Mouse (Mus musculus): ENCODE data around the gene Gtse1. TPM values are rescaled to one million over a fixed set of nuclear protein-coding genes. Genes with fewer than 3 reads are reported as not detected.

Gtse1 gene
- polyA plus RNA-seq, 1 experiment from 2014 or later: 18.9 TPM

GRCm38 (mm10) chr15:85889235-85889634 is 29.7 kb downstream of the Gtse1 start:
- ATAC-seq (ENCODE audit: low read depth): no peak
- no peak for DNase-seq (ENCODE audit: low spot score)
- peaks cover 75% of the 10 kb centered on the region for H3K36me3 ChIP-seq (ENCODE audit: control insufficient read depth, insufficient read depth, low read length)
- no peaks in the 10 kb centered on the region for H3K4me1 ChIP-seq (ENCODE audit: control insufficient read depth, insufficient read depth, low read length)
- no peak overlapping the region for H3K27ac ChIP-seq (replicated peaks; ENCODE audit: low read depth, low read length)
- H3K9ac ChIP-seq (ENCODE audit: low read depth, low read length): no peak overlapping the region
- no peak overlapping the region for H3K4me2 ChIP-seq (ENCODE audit: low read depth, low read length)
- no peaks in the 10 kb centered on the region for H3K9me3 ChIP-seq (ENCODE audit: control insufficient read depth, low read length)
- no peak overlapping the region for H3K4me3 ChIP-seq (ENCODE audit: low read depth, low read length)
- WGBS: 91% methylated on average over 4 of the region's 4 CpGs
- H3K27me3 ChIP-seq (replicated peaks; ENCODE audit: control insufficient read depth, insufficient read depth, low read length): no peaks in the 10 kb centered on the region

- Histone ChIP-seq H3K27ac (replicated peaks; ENCODE audit: low read depth, low read length) (no peak overlapping the region), H3K9ac (ENCODE audit: low read depth, low read length) (no peak overlapping the region), H3K9me3 (ENCODE audit: control insufficient read depth, low read length) (no peaks in the 10 kb centered on the region), H3K36me3 (ENCODE audit: control insufficient read depth, insufficient read depth, low read length) (peaks cover 74% of the 10 kb centered on the region), H3K4me2 (ENCODE audit: low read depth, low read length) (no peak overlapping the region), H3K27me3 (replicated peaks; ENCODE audit: control insufficient read depth, insufficient read depth, low read length) (no peaks in the 10 kb centered on the region), H3K4me3 (ENCODE audit: low read depth, low read length) (no peak overlapping the region), H3K4me1 (ENCODE audit: control insufficient read depth, insufficient read depth, low read length) (no peaks in the 10 kb centered on the region)
- DNase-seq (ENCODE audit: low spot score): no peak
- 88% methylated on average over 10 of the region's 10 CpGs for WGBS
- ATAC-seq (ENCODE audit: low read depth): no peak
These were observed 32.4 kb downstream of the Gtse1 start for GRCm38 (mm10) chr15:85891971-85892370.

GRCm38 (mm10) chr15:85892498-85893118 is 33.1 kb downstream of the Gtse1 start:
- Histone ChIP-seq H3K27ac (replicated peaks; ENCODE audit: low read depth, low read length) (no peak overlapping the region), H3K4me3 (ENCODE audit: low read depth, low read length) (no peak overlapping the region), H3K4me2 (ENCODE audit: low read depth, low read length) (no peak overlapping the region), H3K9me3 (ENCODE audit: control insufficient read depth, low read length) (no peaks in the 10 kb centered on the region), H3K27me3 (replicated peaks; ENCODE audit: control insufficient read depth, insufficient read depth, low read length) (no peaks in the 10 kb centered on the region), H3K36me3 (ENCODE audit: control insufficient read depth, insufficient read depth, low read length) (peaks cover 80% of the 10 kb centered on the region), H3K4me1 (ENCODE audit: control insufficient read depth, insufficient read depth, low read length) (no peaks in the 10 kb centered on the region), H3K9ac (ENCODE audit: low read depth, low read length) (no peak overlapping the region)
- 83% methylated on average over 13 of the region's 13 CpGs for WGBS
- DNase-seq (ENCODE audit: low spot score): no peak
- no peak for ATAC-seq (ENCODE audit: low read depth)

GRCm38 (mm10) chr15:85893871-85894270 is 34.3 kb downstream of the Gtse1 start:
- no peaks in the 10 kb centered on the region for H3K4me1 ChIP-seq (ENCODE audit: control insufficient read depth, insufficient read depth, low read length)
- no peaks in the 10 kb centered on the region for H3K9me3 ChIP-seq (ENCODE audit: control insufficient read depth, low read length)
- no peak overlapping the region for H3K27ac ChIP-seq (replicated peaks; ENCODE audit: low read depth, low read length)
- no peak for ATAC-seq (ENCODE audit: low read depth)
- no peak for DNase-seq (ENCODE audit: low spot score)
- no peak overlapping the region for H3K4me3 ChIP-seq (ENCODE audit: low read depth, low read length)
- H3K4me2 ChIP-seq (ENCODE audit: low read depth, low read length): no peak overlapping the region
- H3K9ac ChIP-seq (ENCODE audit: low read depth, low read length): no peak overlapping the region
- 86% methylated on average over 7 of the region's 7 CpGs for WGBS
- H3K36me3 ChIP-seq (ENCODE audit: control insufficient read depth, insufficient read depth, low read length): peaks cover 90% of the 10 kb centered on the region
- H3K27me3 ChIP-seq (replicated peaks; ENCODE audit: control insufficient read depth, insufficient read depth, low read length): no peaks in the 10 kb centered on the region

- H3K9ac ChIP-seq (ENCODE audit: low read depth, low read length): no peak overlapping the region
- H3K9me3 ChIP-seq (ENCODE audit: control insufficient read depth, low read length): no peaks in the 10 kb centered on the region
- no peak overlapping the region for H3K27ac ChIP-seq (replicated peaks; ENCODE audit: low read depth, low read length)
- no peak overlapping the region for H3K4me3 ChIP-seq (ENCODE audit: low read depth, low read length)
- ATAC-seq (ENCODE audit: low read depth) (peak; percentile 17), DNase-seq (ENCODE audit: low spot score) (peak; percentile 78)
- peaks cover 78% of the 10 kb centered on the region for H3K36me3 ChIP-seq (ENCODE audit: control insufficient read depth, insufficient read depth, low read length)
- 13% methylated on average over 8 of the region's 8 CpGs for WGBS
- H3K27me3 ChIP-seq (replicated peaks; ENCODE audit: control insufficient read depth, insufficient read depth, low read length): no peaks in the 10 kb centered on the region
- no peaks in the 10 kb centered on the region for H3K4me1 ChIP-seq (ENCODE audit: control insufficient read depth, insufficient read depth, low read length)
- H3K4me2 ChIP-seq (ENCODE audit: low read depth, low read length): no peak overlapping the region
These were observed 36.7 kb downstream of the Gtse1 start for GRCm38 (mm10) chr15:85896284-85896683.

- no peak overlapping the region for H3K4me3 ChIP-seq (ENCODE audit: low read depth, low read length)
- no peaks in the 10 kb centered on the region for H3K4me1 ChIP-seq (ENCODE audit: control insufficient read depth, insufficient read depth, low read length)
- 86% methylated on average over 10 of the region's 10 CpGs for WGBS
- no peak overlapping the region for H3K9ac ChIP-seq (ENCODE audit: low read depth, low read length)
- no peaks in the 10 kb centered on the region for H3K27me3 ChIP-seq (replicated peaks; ENCODE audit: control insufficient read depth, insufficient read depth, low read length)
- peaks cover 69% of the 10 kb centered on the region for H3K36me3 ChIP-seq (ENCODE audit: control insufficient read depth, insufficient read depth, low read length)
- DNase-seq (ENCODE audit: low spot score) (no peak), ATAC-seq (ENCODE audit: low read depth) (no peak)
- H3K4me2 ChIP-seq (ENCODE audit: low read depth, low read length): no peak overlapping the region
- H3K27ac ChIP-seq (replicated peaks; ENCODE audit: low read depth, low read length): no peak overlapping the region
- H3K9me3 ChIP-seq (ENCODE audit: control insufficient read depth, low read length): no peaks in the 10 kb centered on the region
These were observed 37.6 kb downstream of the Gtse1 start for GRCm38 (mm10) chr15:85897113-85897512.

- H3K9ac ChIP-seq (ENCODE audit: low read depth, low read length): no peak overlapping the region
- WGBS: 67% methylated on average over 6 of the region's 6 CpGs
- no peaks in the 10 kb centered on the region for H3K4me1 ChIP-seq (ENCODE audit: control insufficient read depth, insufficient read depth, low read length)
- peaks cover 46% of the 10 kb centered on the region for H3K36me3 ChIP-seq (ENCODE audit: control insufficient read depth, insufficient read depth, low read length)
- H3K4me2 ChIP-seq (ENCODE audit: low read depth, low read length): no peak overlapping the region
- no peaks in the 10 kb centered on the region for H3K27me3 ChIP-seq (replicated peaks; ENCODE audit: control insufficient read depth, insufficient read depth, low read length)
- ATAC-seq (ENCODE audit: low read depth) (no peak), DNase-seq (ENCODE audit: low spot score) (no peak)
- H3K9me3 ChIP-seq (ENCODE audit: control insufficient read depth, low read length): no peaks in the 10 kb centered on the region
- H3K27ac ChIP-seq (replicated peaks; ENCODE audit: low read depth, low read length): no peak overlapping the region
- no peak overlapping the region for H3K4me3 ChIP-seq (ENCODE audit: low read depth, low read length)
These were observed 39.9 kb downstream of the Gtse1 start for GRCm38 (mm10) chr15:85899396-85899795.

GRCm38 (mm10) chr15:85900318-85900717 is 40.8 kb downstream of the Gtse1 start:
- DNase-seq (ENCODE audit: low spot score) (no peak), ATAC-seq (ENCODE audit: low read depth) (no peak)
- no peaks in the 10 kb centered on the region for H3K27me3 ChIP-seq (replicated peaks; ENCODE audit: control insufficient read depth, insufficient read depth, low read length)
- H3K9me3 ChIP-seq (ENCODE audit: control insufficient read depth, low read length): no peaks in the 10 kb centered on the region
- WGBS: 93% methylated on average over 8 of the region's 8 CpGs
- no peak overlapping the region for H3K4me3 ChIP-seq (ENCODE audit: low read depth, low read length)
- no peak overlapping the region for H3K9ac ChIP-seq (ENCODE audit: low read depth, low read length)
- peaks cover 37% of the 10 kb centered on the region for H3K36me3 ChIP-seq (ENCODE audit: control insufficient read depth, insufficient read depth, low read length)
- H3K4me1 ChIP-seq (ENCODE audit: control insufficient read depth, insufficient read depth, low read length): no peaks in the 10 kb centered on the region
- no peak overlapping the region for H3K27ac ChIP-seq (replicated peaks; ENCODE audit: low read depth, low read length)
- no peak overlapping the region for H3K4me2 ChIP-seq (ENCODE audit: low read depth, low read length)

- DNase-seq (ENCODE audit: low spot score): no peak
- Histone ChIP-seq H3K9me3 (ENCODE audit: control insufficient read depth, low read length) (no peaks in the 10 kb centered on the region), H3K27me3 (replicated peaks; ENCODE audit: control insufficient read depth, insufficient read depth, low read length) (no peaks in the 10 kb centered on the region), H3K9ac (ENCODE audit: low read depth, low read length) (no peak overlapping the region), H3K4me3 (ENCODE audit: low read depth, low read length) (no peak overlapping the region), H3K27ac (replicated peaks; ENCODE audit: low read depth, low read length) (no peak overlapping the region), H3K4me2 (ENCODE audit: low read depth, low read length) (no peak overlapping the region), H3K36me3 (ENCODE audit: control insufficient read depth, insufficient read depth, low read length) (peaks cover 32% of the 10 kb centered on the region), H3K4me1 (ENCODE audit: control insufficient read depth, insufficient read depth, low read length) (no peaks in the 10 kb centered on the region)
- 85% methylated on average over 12 of the region's 12 CpGs for WGBS
- no peak for ATAC-seq (ENCODE audit: low read depth)
These were observed 41.3 kb downstream of the Gtse1 start for GRCm38 (mm10) chr15:85900801-85901200.

Data from embryonic facial prominence, embryonic 14.5 days (tissue).